Mouse (Mus musculus): ENCODE results near the gene Myog. TPM values are rescaled to one million over a fixed set of nuclear protein-coding genes. Genes with fewer than 3 reads are reported as not detected.
A peak's percentile ranks its signal among the peaks of the same experiment; 100 is the strongest.

Myog gene
- polyA plus RNA-seq, 1 experiment = 0.43 TPM

DNA sequence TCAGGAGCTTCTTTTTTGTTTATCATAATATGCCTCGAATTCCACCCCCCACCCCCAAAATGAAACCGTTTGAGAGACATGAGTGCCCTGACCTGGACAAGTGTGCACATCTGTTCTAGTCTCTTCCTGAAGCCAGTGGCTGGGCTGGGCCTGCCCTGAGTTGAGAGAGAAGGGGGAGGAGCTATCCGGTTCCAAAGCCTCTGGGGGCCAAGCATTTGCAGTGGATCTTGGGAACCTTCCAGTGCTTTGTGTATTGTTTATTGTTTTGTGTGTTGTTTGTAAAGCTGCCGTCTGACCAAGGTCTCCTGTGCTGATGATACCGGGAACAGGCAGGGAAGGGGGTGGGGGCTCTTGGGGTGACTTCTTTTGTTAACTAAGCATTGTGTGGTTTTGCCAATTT is 2.3 kb downstream of the Myog start:
- no peak for TF ChIP-seq CTCF (IDR thresholded peaks at IDR 0.05; ENCODE audit: borderline replicate concordance, control insufficient read depth, extremely low read depth, insufficient read depth, low read length, poor library complexity)
- no peak for TF ChIP-seq POLR2A (IDR thresholded peaks at IDR 0.05; ENCODE audit: control insufficient read depth, extremely low read depth, insufficient read depth, low read length, poor library complexity)
- no peak for DNase-seq

DNA sequence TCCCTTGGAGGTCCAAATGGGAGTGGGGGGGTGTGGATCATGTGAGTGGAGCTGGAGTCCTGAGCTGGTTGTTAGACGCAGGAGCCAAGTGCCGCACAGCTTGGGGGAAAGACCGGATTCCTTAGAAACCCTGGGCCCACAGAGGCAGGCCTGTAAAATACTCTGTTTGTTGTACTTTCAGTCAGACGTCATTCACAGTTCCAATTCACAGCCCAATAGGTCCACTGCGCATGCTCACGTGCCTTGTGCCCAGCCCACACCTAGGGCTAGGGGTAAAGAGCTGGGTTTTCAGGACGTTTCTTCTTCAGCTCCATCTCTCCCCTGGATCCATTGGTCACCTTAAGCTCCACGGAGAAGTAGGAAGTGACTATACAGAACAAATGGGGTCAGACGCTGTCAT is 2.8 kb downstream of the Myog start:
- Histone ChIP-seq H3K27me3 (ENCODE audit: control insufficient read depth, insufficient read depth, low read length) (no peaks in the 10 kb centered on the region; the same call in 1 of the 2 replicates), H3K4me3 (ENCODE audit: control insufficient read depth, insufficient read depth, low read length) (no peak overlapping the region), H3K4me1 (replicated peaks; ENCODE audit: control insufficient read depth, insufficient read depth, low read length) (no peaks in the 10 kb centered on the region), H3K27ac (ENCODE audit: control insufficient read depth, insufficient read depth, low read length) (no peak overlapping the region), H3K36me3 (ENCODE audit: control insufficient read depth, insufficient read depth, low read length) (no peaks in the 10 kb centered on the region)
- TF ChIP-seq POLR2A (IDR thresholded peaks at IDR 0.05; ENCODE audit: control insufficient read depth, extremely low read depth, insufficient read depth, low read length, poor library complexity) = no peak
- no peak for TF ChIP-seq CTCF (IDR thresholded peaks at IDR 0.05; ENCODE audit: borderline replicate concordance, control insufficient read depth, extremely low read depth, insufficient read depth, low read length, poor library complexity)
- no peak for DNase-seq
- whole genome bisulfite sequencing = 90% methylated on average over 9 of the region's 9 CpGs

More for the DNA sequence above, 2.3 kb downstream of the Myog start:
- H3K4me3 ChIP-seq (ENCODE audit: control insufficient read depth, insufficient read depth, low read length) = no peak overlapping the region
- no peaks in the 10 kb centered on the region for H3K27me3 ChIP-seq (ENCODE audit: control insufficient read depth, insufficient read depth, low read length)
- no peak overlapping the region for H3K27ac ChIP-seq (ENCODE audit: control insufficient read depth, insufficient read depth, low read length)
- H3K36me3 ChIP-seq (ENCODE audit: control insufficient read depth, insufficient read depth, low read length) = no peaks in the 10 kb centered on the region
- no peaks in the 10 kb centered on the region for H3K4me1 ChIP-seq (replicated peaks; ENCODE audit: control insufficient read depth, insufficient read depth, low read length)
- 38% methylated on average over 5 of the region's 5 CpGs for WGBS

DNA sequence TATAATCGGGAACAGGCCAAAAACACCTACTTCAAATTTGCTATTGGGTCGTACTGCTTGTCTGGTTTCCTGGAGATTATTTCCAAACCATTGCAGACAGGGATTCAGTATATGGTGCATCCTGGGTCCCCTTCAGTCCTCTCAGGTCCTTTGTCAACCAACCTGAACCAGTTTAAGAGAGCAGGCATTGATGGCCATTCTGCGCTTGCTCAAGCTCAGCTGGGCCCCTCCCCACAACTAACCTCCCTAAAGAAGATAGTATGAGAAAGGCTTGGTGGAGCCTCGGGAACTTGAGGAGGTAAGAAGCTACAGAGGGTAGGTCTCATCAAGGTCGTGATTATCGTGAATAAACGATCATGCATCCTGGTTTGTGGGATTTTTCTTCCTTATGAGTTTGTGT is 3.5 kb downstream of the Myog start:
- Histone ChIP-seq H3K27ac (ENCODE audit: control insufficient read depth, insufficient read depth, low read length) (no peak overlapping the region), H3K4me1 (replicated peaks; ENCODE audit: control insufficient read depth, insufficient read depth, low read length) (no peaks in the 10 kb centered on the region), H3K27me3 (ENCODE audit: control insufficient read depth, insufficient read depth, low read length) (no peaks in the 10 kb centered on the region; the same call in 1 of the 2 replicates), H3K4me3 (ENCODE audit: control insufficient read depth, insufficient read depth, low read length) (no peak overlapping the region), H3K36me3 (ENCODE audit: control insufficient read depth, insufficient read depth, low read length) (no peaks in the 10 kb centered on the region)
- 96% methylated on average over 7 of the region's 7 CpGs for WGBS
- no peak for DNase-seq
- TF ChIP-seq CTCF (IDR thresholded peaks at IDR 0.05; ENCODE audit: borderline replicate concordance, control insufficient read depth, extremely low read depth, insufficient read depth, low read length, poor library complexity) (no peak), POLR2A (IDR thresholded peaks at IDR 0.05; ENCODE audit: control insufficient read depth, extremely low read depth, insufficient read depth, low read length, poor library complexity) (no peak)

DNA sequence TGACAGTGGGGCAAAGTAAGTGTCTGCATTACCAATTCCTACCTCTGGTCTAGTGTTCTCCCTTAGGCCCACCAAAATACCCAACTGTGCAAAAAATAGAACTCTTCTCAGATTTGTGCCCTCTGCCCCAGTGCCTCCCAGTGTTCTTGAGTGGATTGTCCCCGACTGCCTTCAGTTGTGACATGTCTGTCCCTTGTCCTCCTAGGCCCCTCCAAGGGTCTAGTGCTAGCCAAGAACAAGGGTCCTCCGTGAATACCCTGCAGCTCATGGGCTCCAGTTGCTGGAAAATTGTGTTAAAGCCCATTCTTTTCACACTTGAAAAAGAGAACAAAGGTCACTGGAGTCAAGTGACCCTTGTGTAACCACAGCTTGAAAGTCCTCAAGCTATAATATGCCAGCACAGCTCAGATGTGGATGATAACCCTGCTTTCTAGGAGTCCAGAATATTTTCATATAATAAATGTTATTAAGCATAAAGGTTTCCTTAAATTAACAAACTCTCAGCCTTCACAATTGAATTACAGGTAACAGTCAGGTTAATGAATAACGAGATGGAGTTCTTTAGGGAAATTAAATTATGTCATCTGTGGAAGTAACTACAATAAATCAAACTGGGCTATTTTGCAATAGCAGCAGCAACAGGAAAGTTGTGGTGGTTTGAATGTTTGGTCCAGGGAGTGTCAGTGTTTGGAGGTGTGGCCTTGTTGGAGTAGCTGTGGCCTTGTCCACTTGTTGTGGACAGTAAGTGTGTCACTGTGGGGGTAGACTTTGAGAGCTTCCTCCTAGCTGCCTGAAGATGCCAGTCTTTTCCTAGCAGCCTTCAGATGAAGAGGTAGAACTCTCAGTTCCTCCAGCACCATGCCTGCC is 4.2 kb downstream of the Myog start:
- no peak overlapping the region for H3K27ac ChIP-seq (ENCODE audit: control insufficient read depth, insufficient read depth, low read length)

DNA sequence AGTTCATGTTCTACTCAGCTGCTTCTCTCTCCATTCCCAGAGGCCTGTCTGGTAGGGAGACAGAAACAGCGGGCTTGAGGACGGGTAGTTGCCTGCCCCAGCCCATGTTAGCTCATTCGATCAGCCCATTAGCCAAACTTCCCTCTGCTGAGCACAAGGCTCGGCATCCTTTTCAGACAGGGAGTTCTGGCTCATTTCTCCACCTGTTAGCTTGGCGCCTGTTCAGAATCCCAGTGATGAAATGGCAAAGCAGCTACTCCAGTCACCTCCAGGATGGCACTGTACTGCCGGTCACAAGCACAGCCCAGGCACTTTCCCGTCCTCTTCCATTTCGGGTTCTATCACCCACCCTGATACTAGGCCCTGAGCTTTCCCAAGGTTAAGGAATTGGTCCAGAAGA is 7.5 kb downstream of the Myog start:
- 95% methylated on average over 8 of the region's 8 CpGs for WGBS
- Histone ChIP-seq H3K4me1 (replicated peaks; ENCODE audit: control insufficient read depth, insufficient read depth, low read length) (peaks cover 3% of the 10 kb centered on the region), H3K27me3 (ENCODE audit: control insufficient read depth, insufficient read depth, low read length) (peaks cover 7% of the 10 kb centered on the region; the same call in 1 of the 2 replicates), H3K4me3 (ENCODE audit: control insufficient read depth, insufficient read depth, low read length) (no peak overlapping the region), H3K36me3 (ENCODE audit: control insufficient read depth, insufficient read depth, low read length) (no peaks in the 10 kb centered on the region), H3K27ac (ENCODE audit: control insufficient read depth, insufficient read depth, low read length) (no peak overlapping the region)
- DNase-seq = no peak
- no peak for TF ChIP-seq CTCF (IDR thresholded peaks at IDR 0.05; ENCODE audit: borderline replicate concordance, control insufficient read depth, extremely low read depth, insufficient read depth, low read length, poor library complexity)
- TF ChIP-seq POLR2A (IDR thresholded peaks at IDR 0.05; ENCODE audit: control insufficient read depth, extremely low read depth, insufficient read depth, low read length, poor library complexity) = no peak

More for the DNA sequence above, 4.2 kb downstream of the Myog start:
- TF ChIP-seq POLR2A (IDR thresholded peaks at IDR 0.05; ENCODE audit: control insufficient read depth, extremely low read depth, insufficient read depth, low read length, poor library complexity) = no peak
- no peak for TF ChIP-seq CTCF (IDR thresholded peaks at IDR 0.05; ENCODE audit: borderline replicate concordance, control insufficient read depth, extremely low read depth, insufficient read depth, low read length, poor library complexity)
- H3K27me3 ChIP-seq (ENCODE audit: control insufficient read depth, insufficient read depth, low read length) = peaks cover 4% of the 10 kb centered on the region; the same call in 1 of the 2 replicates
- DNase-seq = no peak
- H3K4me3 ChIP-seq (ENCODE audit: control insufficient read depth, insufficient read depth, low read length) = no peak overlapping the region
- 88% methylated on average over 3 of the region's 3 CpGs for WGBS
- H3K36me3 ChIP-seq (ENCODE audit: control insufficient read depth, insufficient read depth, low read length) = no peaks in the 10 kb centered on the region
- H3K4me1 ChIP-seq (replicated peaks; ENCODE audit: control insufficient read depth, insufficient read depth, low read length) = no peaks in the 10 kb centered on the region

DNA sequence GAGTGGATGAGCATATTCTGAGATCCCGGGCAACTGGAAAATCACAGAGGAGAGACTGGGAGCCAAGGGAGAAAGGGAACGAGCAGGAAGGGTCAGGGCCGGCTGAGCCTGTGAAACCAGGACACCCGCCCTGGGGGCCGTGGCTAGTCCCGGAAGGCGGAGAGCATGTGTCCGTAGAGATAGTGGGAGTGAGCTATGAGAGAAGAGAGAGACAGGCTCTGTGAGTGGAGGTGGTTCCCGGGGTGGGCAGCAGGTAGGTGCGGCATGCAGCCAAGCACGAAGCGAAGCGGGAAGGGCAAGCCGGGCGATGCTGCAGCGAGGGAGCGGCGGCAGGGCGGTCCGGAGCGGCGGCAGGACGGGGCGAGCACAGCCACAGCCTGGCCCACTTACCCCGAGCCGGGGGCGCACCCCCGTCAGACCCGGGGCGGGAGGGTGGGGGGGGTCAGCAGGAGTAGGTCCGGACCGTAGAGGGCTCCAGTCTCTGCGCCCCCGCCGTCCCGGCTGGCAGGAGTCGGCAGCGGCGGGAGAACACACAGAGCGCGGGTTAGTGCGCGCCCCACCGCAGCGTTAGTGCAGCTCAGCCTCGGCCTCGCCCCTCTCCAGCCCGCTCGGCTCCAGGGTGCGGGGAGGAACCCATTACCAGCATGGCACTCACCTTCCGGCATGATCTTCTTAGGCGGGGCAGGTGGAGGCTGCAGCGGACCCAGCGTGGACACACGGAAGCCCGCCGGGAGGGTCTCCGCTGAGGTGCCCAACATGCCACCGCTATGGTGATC is 9.0 kb downstream of the Myog start:
- peaks cover 7% of the 10 kb centered on the region; the same call in 1 of the 2 replicates for H3K27me3 ChIP-seq (ENCODE audit: control insufficient read depth, insufficient read depth, low read length)
- H3K27ac ChIP-seq (ENCODE audit: control insufficient read depth, insufficient read depth, low read length) = no peak overlapping the region
- no peaks in the 10 kb centered on the region for H3K36me3 ChIP-seq (ENCODE audit: control insufficient read depth, insufficient read depth, low read length)
- no peak for TF ChIP-seq CTCF (IDR thresholded peaks at IDR 0.05; ENCODE audit: borderline replicate concordance, control insufficient read depth, extremely low read depth, insufficient read depth, low read length, poor library complexity)
- TF ChIP-seq POLR2A (IDR thresholded peaks at IDR 0.05; ENCODE audit: control insufficient read depth, extremely low read depth, insufficient read depth, low read length, poor library complexity) = no peak
- 7% methylated on average over 49 of the region's 59 CpGs for WGBS
- H3K4me1 ChIP-seq (replicated peaks; ENCODE audit: control insufficient read depth, insufficient read depth, low read length) = peaks cover 11% of the 10 kb centered on the region
- DNase-seq = no peak
- peak overlapping the region; percentile 28 for H3K4me3 ChIP-seq (ENCODE audit: control insufficient read depth, insufficient read depth, low read length)

All from thymus, adult 2 months (tissue).